Mouse (Mus musculus) cerebellum, adult 9-10 months (tissue): ENCODE measurements at regions not wholly inside any gene's neighbourhood (a gene's known extent, or its start where the extent isn't known, plus 50 kb on each side); places are given as distances from the start of the nearest gene placed in this dataset.

ENCODE experiments used
- DNase-seq: peaks from one replicate; pipeline ENCODE4 v3.0.0; 2022

GRCm38 (mm10) chr10:46349613-46350012 lies 772.0 kb downstream of the Hace1 start:
- no peak for DNase-seq

GRCm38 (mm10) chr10:46350196-46350595 lies 772.6 kb downstream of the Hace1 start:
- DNase-seq = no peak

GRCm38 (mm10) chr10:46356775-46357174 lies 779.1 kb downstream of the Hace1 start:
- no peak for DNase-seq

- no peak for DNase-seq
Observed at GRCm38 (mm10) chr10:46373715-46374475, 796.3 kb downstream of the Hace1 start.

- no peak for DNase-seq
Observed at GRCm38 (mm10) chr10:46374646-46375045, 797.0 kb downstream of the Hace1 start.

- DNase-seq = no peak
Observed at GRCm38 (mm10) chr10:46397089-46397488, 819.5 kb downstream of the Hace1 start.

- DNase-seq = no peak
Observed at GRCm38 (mm10) chr10:46403883-46404282, 826.3 kb downstream of the Hace1 start.
